In genomic region chr1:186703256-186703979, GRCm38 (mm10) we compare ENCODE assay signal across 8 mouse cellular contexts. TPM values are rescaled to one million over a fixed set of nuclear protein-coding genes. Genes with fewer than 3 reads are reported as not detected.
DNase-seq lines count a peak whose midpoint lies in the region; ATAC-seq lines count a peak whose summit lies in the region.

No protein-coding gene starts in this region.

- WGBS in embryonic facial prominence, embryonic 10.5 days, result 1% methylated on average over 15 of the region's 15 CpGs
- 1% methylated on average over 15 of the region's 15 CpGs for WGBS in hindbrain, embryonic 12.5 days

- peak overlapping the region; percentile 61 for H3K4me2 ChIP-seq in hindbrain, embryonic 12.5 days (replicated peaks)

- ATAC-seq in hindbrain, embryonic 12.5 days (ENCODE audit: low FRiP score), result no peak

- DNase-seq in adrenal gland, adult (ENCODE audit: inconsistent age in 2 of 2, low spot score in 1 of 2), result peak; percentile 12 to 37
- DNase-seq in adrenal gland, postnatal 25 days, result no peak
- peak; percentile 39 for DNase-seq in embryonic facial prominence, embryonic 10.5 days (ENCODE audit: low spot score)
- DNase-seq in c-Kit-positive CD71-positive TER-119-positive erythroid progenitor cells, embryonic 14.5 days (ENCODE audit: low spot score), result no peak
- DNase-seq in adrenal gland, adult 8-10 months, result no peak
- no peak for DNase-seq in thymus, postnatal 4 days

- H3K9me3 ChIP-seq in embryonic facial prominence, embryonic 10.5 days, result no peaks in the 10 kb centered on the region
- H3K9me3 ChIP-seq in hindbrain, embryonic 12.5 days (replicated peaks), result no peaks in the 10 kb centered on the region
- no peaks in the 10 kb centered on the region for H3K9me3 ChIP-seq in megakaryocyte, embryonic 14.5 days

- H3K4me1 ChIP-seq in embryonic facial prominence, embryonic 10.5 days, result peaks cover 36% of the 10 kb centered on the region
- H3K4me1 ChIP-seq in hindbrain, embryonic 12.5 days, result peaks cover 23% of the 10 kb centered on the region
- peaks cover 25% of the 10 kb centered on the region for H3K4me1 ChIP-seq in megakaryocyte, embryonic 14.5 days

- peak overlapping the region; percentile 72 for H3K4me3 ChIP-seq in embryonic facial prominence, embryonic 10.5 days
- H3K4me3 ChIP-seq in hindbrain, embryonic 12.5 days, result peak overlapping the region; percentile 64
- peak overlapping the region; percentile 91 for H3K4me3 ChIP-seq in megakaryocyte, embryonic 14.5 days (replicated peaks)

- H3K36me3 ChIP-seq in embryonic facial prominence, embryonic 10.5 days (replicated peaks), result peaks cover 7% of the 10 kb centered on the region; the same call in 1 of the 2 replicates
- no peaks in the 10 kb centered on the region for H3K36me3 ChIP-seq in hindbrain, embryonic 12.5 days
- no peaks in the 10 kb centered on the region for H3K36me3 ChIP-seq in megakaryocyte, embryonic 14.5 days (replicated peaks; ENCODE audit: low read length)

- peaks cover 25% of the 10 kb centered on the region for H3K27me3 ChIP-seq in embryonic facial prominence, embryonic 10.5 days (replicated peaks; ENCODE audit: low read depth, poor library complexity, severe bottlenecking)
- peaks cover 10% of the 10 kb centered on the region; the same call in 1 of the 2 replicates for H3K27me3 ChIP-seq in hindbrain, embryonic 12.5 days
- H3K27me3 ChIP-seq in megakaryocyte, embryonic 14.5 days (replicated peaks), result peaks cover 61% of the 10 kb centered on the region

- peak overlapping the region; percentile 78 for H3K9ac ChIP-seq in hindbrain, embryonic 12.5 days

- H3K27ac ChIP-seq in embryonic facial prominence, embryonic 10.5 days (replicated peaks), result peak overlapping the region; percentile 90
- H3K27ac ChIP-seq in hindbrain, embryonic 12.5 days, result peak overlapping the region; percentile 48

RNA-seq across cellular contexts. Expression of gene Tgfb2, which starts 2.4 kb away (rescaled TPM):
- total RNA-seq in adrenal gland, postnatal 25 days (2021), result 1.5 and 2.3 TPM in 2 replicates
- polyA plus RNA-seq in embryonic facial prominence, embryonic 10.5 days (2016; fragmentation: Nextera tagmentation; extraction: Ambion mirVana), result 16.6 and 25.6 TPM in 2 replicates
- polyA plus RNA-seq in hindbrain, embryonic 12.5 days (2016; fragmentation: Nextera tagmentation; extraction: Ambion mirVana), result 45.8 and 48.4 TPM in 2 replicates
- polyA plus RNA-seq in megakaryocyte, embryonic 14.5 days (2012; ENCODE audit: insufficient read depth, low replicate concordance), result not detected in 2 replicates
- 1 to 10 TPM; 1.7 to 3.1 (median 2.2) TPM for total RNA-seq in adrenal gland, adult 8-10 months (2022)

RNA-seq across cellular contexts. Expression of gene Rrp15, which starts 45.7 kb away (rescaled TPM):
- 24.7 and 25.2 TPM in 2 replicates for total RNA-seq in adrenal gland, postnatal 25 days (2021)
- 94.0 and 95.4 TPM in 2 replicates for polyA plus RNA-seq in embryonic facial prominence, embryonic 10.5 days (2016; fragmentation: Nextera tagmentation; extraction: Ambion mirVana)
- 41.3 and 44.0 TPM in 2 replicates for polyA plus RNA-seq in hindbrain, embryonic 12.5 days (2016; fragmentation: Nextera tagmentation; extraction: Ambion mirVana)
- polyA plus RNA-seq in megakaryocyte, embryonic 14.5 days (2012; ENCODE audit: insufficient read depth, low replicate concordance), result 6.8 TPM in 1 of 2 replicates, not detected in the other
- total RNA-seq in adrenal gland, adult 8-10 months (2022), result 10 to 100 TPM; 21.8 to 26.4 (median 23.7) TPM

Comparison
In these comparisons a context has a peak if more than half of its experiments do, and no peak if none do; other contexts are left out.
1. DNase-seq: peak in adrenal gland, adult (2 of 2) and embryonic facial prominence, embryonic 10.5 days (single experiment); none in adrenal gland, postnatal 25 days (single experiment), c-Kit-positive CD71-positive TER-119-positive erythroid progenitor cells, embryonic 14.5 days (single experiment), adrenal gland, adult 8-10 months (single experiment) and thymus, postnatal 4 days (single experiment).
2. RNA of gene Tgfb2, which starts 2.4 kb away (polyA plus RNA-seq): 45.8 to 48.4 TPM in hindbrain, embryonic 12.5 days and 16.6 to 25.6 TPM in embryonic facial prominence, embryonic 10.5 days; not detected in megakaryocyte, embryonic 14.5 days; every median in the first group is over 10 times any median in the second.
3. Peak in every context shown above with its lines, with median percentiles within 50 percentile points of each other: H3K4me3 ChIP-seq.